Mouse (Mus musculus): ENCODE data around the gene Chit1.

DNA sequence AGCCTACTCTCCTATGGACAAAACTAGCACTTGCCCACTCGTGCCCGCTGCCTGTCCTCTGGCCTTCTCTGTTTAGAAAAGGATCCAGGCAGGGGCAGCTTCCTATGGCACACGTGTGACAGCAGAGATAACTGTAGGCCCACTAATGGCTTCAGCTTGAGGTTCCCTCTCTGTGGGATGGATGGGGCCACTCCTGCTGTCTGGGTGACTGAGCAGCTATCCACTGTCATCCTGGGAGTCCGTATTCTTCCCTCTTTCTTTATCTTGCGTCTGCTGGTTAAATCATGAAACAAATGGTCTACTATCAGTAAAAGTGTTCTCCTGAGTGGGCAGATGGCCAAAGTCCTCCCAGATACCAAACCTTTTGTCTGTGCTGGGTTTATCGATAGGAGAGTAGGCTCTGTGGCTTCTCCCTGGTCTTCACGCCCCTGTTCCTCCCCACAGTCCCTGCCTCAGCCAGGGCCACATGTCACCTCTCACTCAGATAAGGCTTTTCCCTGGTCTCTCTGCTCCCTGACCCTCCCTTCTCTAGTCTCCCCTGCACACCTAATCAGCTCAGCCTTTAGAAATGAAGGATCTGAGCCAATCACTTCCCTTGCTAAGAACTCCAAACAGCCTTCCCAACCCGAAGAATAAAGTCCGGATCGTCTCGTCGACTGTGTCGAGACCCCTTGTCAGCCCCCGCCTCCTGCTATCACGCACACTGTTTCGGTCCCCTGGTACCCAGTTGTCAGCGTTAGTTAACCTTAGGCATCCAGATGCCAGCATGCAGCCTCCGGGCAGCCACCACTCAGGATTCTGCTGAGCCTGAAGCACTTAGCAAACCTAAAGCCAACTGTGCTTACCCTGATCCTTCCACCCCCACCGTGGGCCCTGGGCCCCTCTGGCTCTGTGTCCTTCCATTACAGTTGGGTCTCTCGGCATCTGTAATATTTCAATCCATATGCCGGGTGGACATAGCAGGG is 41.9 kb downstream of the Chit1 start:
- TF ChIP-seq GATA1 (IDR thresholded peaks at IDR 0.05; ENCODE audit: borderline replicate concordance, low read length) (no peak), FLI1 (IDR thresholded peaks at IDR 0.05; ENCODE audit: low read length) (no peak)
